Mouse (Mus musculus) E14TG2a.4 (cell line): ENCODE measurements around the gene Sorbs2.

Experiments
- CTCF ChIP-seq: conservative IDR thresholded peaks from 2 replicates; pipeline ENCODE4 v1.5.1; 2014; ENCODE audit warnings: low read length
- NANOG ChIP-seq: IDR thresholded peaks from 2 replicates; pipeline ENCODE4 v1.6.1; 2014; ENCODE audit warnings: borderline replicate concordance, low read length, mixed read lengths
- POU5F1 ChIP-seq: IDR thresholded peaks from 2 replicates; pipeline ENCODE4 v1.6.1; 2014; ENCODE audit warnings: low read length, borderline replicate concordance

DNA sequence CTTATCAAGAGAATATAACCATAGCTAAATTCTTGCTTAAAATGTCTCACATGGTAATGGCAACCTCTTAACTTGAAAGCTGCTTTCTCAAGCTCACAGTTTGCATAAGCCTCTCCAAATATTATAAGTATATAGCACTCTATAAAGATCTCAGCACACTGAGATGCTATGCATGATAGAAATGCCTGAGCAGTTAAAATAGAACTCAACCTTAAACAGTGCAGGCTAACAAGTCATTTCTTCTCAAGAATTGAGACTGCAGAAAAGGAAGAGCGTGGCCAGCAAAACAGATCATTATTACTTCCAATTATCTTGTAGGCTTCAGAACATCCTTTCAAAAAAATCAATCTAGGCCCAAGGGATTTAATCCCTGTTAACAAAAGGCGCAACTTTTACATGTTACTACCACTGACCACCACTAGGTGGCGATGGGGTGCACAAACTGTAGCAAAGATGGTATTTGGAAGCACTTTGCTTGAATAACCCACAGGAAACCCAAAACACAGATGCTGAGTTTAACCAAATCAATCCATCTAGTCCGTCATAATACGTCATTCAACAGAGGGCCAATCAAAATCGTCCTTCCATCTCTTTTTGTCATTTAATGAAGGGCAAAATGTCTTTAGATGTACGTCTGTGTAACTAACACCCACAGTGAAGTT is 309.3 kb downstream of the Sorbs2 start:
- TF ChIP-seq POU5F1: no peak
- TF ChIP-seq CTCF: peak; percentile 88
- TF ChIP-seq NANOG: no peak
